Mouse (Mus musculus) liver, postnatal 0 days (tissue): ENCODE measurements around the gene Bud13. TPM values are rescaled to one million over a fixed set of nuclear protein-coding genes. Genes with fewer than 3 reads are reported as not detected.
"Not testable (repeated sequence)": the region's sequence is repeated elsewhere in the genome, so short reads cannot be mapped to it uniquely, and the experiment has no call there.

Experiments used
- ATAC-seq: fragments of 200-750 bp; cut with Nextera tagmentation; 2 replicates; pipeline ENCODE4 v1.8.0; 2017; ENCODE audit warnings: mild to moderate bottlenecking, moderate library complexity
- DNase-seq: peaks from one replicate; pipeline ENCODE4 v3.0.0-alpha.2; 2016
- H3K27ac ChIP-seq: fragments of 300-500 bp; sonication (generic); 2 replicates; pipeline ENCODE4 v1.5.1; 2014; ENCODE audit warnings: antibody characterized with exemption, moderate library complexity, mild to moderate bottlenecking, low read depth
- H3K27me3 ChIP-seq: fragments of 300-500 bp; sonication (generic); 2 replicates; pipeline ENCODE4 v1.6.1; 2014; ENCODE audit warnings: low read length, control low read depth, mixed read lengths; ENCODE audit not compliant: insufficient read depth
- H3K36me3 ChIP-seq: fragments of 300-500 bp; sonication (generic); replicated peaks from 2 replicates; pipeline ENCODE4 v1.6.1; 2014; ENCODE audit warnings: mild to moderate bottlenecking, control low read depth, low read length, moderate library complexity, mixed read lengths; ENCODE audit not compliant: insufficient read depth
- H3K4me1 ChIP-seq: fragments of 300-500 bp; sonication (generic); 2 replicates; pipeline ENCODE4 v1.6.1; 2014; ENCODE audit warnings: antibody characterized with exemption, mild to moderate bottlenecking, control low read depth; ENCODE audit not compliant: insufficient read depth
- H3K4me2 ChIP-seq: fragments of 300-500 bp; sonication (generic); 2 replicates; pipeline ENCODE4 v1.6.1; 2014; ENCODE audit warnings: low read depth, mild to moderate bottlenecking, low read length, moderate library complexity, mixed read lengths
- H3K4me3 ChIP-seq: fragments of 300-500 bp; sonication (generic); 2 replicates; pipeline ENCODE4 v1.5.1; 2014; ENCODE audit warnings: low read depth, low read length
- H3K9ac ChIP-seq: fragments of 300-500 bp; sonication (generic); replicated peaks from 2 replicates; pipeline ENCODE4 v1.6.1; 2014; ENCODE audit warnings: mild to moderate bottlenecking, moderate library complexity
- H3K9me3 ChIP-seq: fragments of 300-500 bp; sonication (generic); 2 replicates; pipeline ENCODE4 v1.6.1; 2016; ENCODE audit warnings: mild to moderate bottlenecking, control low read depth, low read length, mixed read lengths
- CTCF ChIP-seq: sonication (generic); IDR thresholded peaks from 2 replicates; pipeline ENCODE4 v1.5.1; 2016; ENCODE audit warnings: antibody characterized with exemption, low read depth
- EP300 ChIP-seq: IDR thresholded peaks from 2 replicates; pipeline ENCODE4 v1.6.1; 2016; ENCODE audit warnings: antibody characterized with exemption, low read depth, mild to moderate bottlenecking
- WGBS: fragments of 180-500 bp; shearing (Covaris S2); extraction: QIAGEN DNeasy Blood & Tissue Kit; methylation state at CpG from one replicate; pipeline ENCODE4 v1.1.7; 2014; ENCODE audit not compliant: insufficient replicate concordance; 5-methylcytosine and 5-hydroxymethylcytosine counted together
- polyA plus RNA-seq: library from polyadenylated mRNA; unstranded; fragments of >200 nt; fragmentation: Nextera tagmentation; extraction: Ambion mirVana; gene quantifications from 2 replicates; pipeline ENCODE4 v1.2.1, GENCODE M21; 2015

The Bud13 gene
- polyA plus RNA-seq, 1 experiment from 2014 or later = 4.0 TPM

DNA sequence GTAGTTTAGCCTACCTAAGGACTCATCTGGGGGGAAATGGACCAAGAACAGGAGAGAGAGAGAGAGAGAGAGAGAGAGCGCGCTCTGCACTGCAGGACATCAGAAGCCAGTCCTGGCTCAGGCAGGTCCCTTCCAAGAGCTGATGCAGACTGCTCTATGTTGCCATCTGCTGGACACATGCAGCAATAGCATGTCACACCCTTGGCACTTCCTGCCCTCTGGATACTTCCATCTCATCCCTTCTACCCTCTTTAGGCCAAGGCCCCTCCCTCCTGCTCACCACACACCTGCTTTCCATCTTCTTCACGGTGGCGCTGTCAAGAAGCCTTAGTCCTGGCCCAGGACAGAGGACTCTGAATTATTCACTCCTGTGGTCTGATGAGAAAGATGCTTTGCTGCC lies 31.7 kb downstream of the Bud13 start:
- Histone ChIP-seq H3K4me2 (no peak overlapping the region), H3K4me1 (no peaks in the 10 kb centered on the region), H3K27ac (no peak overlapping the region), H3K27me3 (no peaks in the 10 kb centered on the region), H3K9me3 (no peaks in the 10 kb centered on the region), H3K36me3 (no peaks in the 10 kb centered on the region), H3K4me3 (no peak overlapping the region), H3K9ac (no peak overlapping the region)
- no peak for TF ChIP-seq EP300
- TF ChIP-seq CTCF = peak; percentile 96
- 4% methylated on average over 4 of the region's 4 CpGs for WGBS
- no peak for ATAC-seq
- peak; percentile 74 for DNase-seq

DNA sequence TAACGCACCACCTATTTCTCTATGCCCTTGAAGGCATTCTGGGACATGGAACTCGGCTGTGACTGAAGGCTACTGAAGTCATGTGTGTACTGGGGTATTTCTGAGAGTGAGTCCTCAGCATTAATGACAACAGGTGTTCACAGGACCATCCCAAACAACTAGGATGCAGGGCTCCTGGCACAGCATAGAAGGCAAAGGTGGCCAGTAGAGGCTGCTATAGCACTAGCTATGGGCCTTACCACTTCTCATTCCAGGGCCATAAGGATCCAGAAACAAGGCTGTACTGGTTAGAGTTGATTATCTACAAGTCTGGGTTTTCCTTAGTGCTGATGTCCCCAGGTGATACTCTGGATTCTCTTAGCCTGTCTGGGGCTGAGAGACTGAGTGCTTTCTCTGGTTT lies 32.1 kb downstream of the Bud13 start:
- H3K4me3 ChIP-seq = no peak overlapping the region
- H3K9me3 ChIP-seq = no peaks in the 10 kb centered on the region
- no peak for DNase-seq
- H3K9ac ChIP-seq = no peak overlapping the region
- no peaks in the 10 kb centered on the region for H3K27me3 ChIP-seq
- WGBS = 42% methylated on average over 2 of the region's 2 CpGs
- no peak overlapping the region for H3K27ac ChIP-seq
- TF ChIP-seq CTCF (no peak), EP300 (no peak)
- H3K36me3 ChIP-seq = no peaks in the 10 kb centered on the region
- no peaks in the 10 kb centered on the region for H3K4me1 ChIP-seq
- ATAC-seq = no peak
- no peak overlapping the region for H3K4me2 ChIP-seq

DNA sequence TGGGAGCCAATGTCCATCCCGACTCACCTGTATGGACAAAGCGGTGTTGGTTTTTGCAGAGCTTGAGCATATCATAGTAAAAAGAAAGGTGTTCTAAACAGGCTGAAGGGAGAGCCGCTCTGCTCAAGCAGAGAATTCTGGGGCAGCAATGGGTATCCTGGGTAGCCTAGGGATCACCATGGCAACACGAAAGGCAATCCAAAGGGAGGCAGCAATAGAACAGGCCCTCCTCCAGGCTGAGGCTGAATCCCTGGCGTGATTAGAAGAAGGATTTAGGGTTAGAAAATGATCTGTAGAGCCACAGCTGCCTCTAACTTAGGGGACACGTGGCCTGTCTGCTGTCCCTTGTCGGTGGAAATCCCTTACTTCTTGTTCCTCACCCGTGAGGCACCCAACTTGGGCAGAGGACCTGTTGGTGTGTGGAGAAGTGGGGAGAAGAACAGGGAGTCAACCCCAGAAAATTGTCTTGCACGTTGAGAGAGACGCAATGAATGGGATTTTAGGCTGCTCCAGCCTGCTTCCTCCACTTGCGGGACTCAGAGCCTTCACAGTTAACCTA lies 33.1 kb downstream of the Bud13 start:
- no peak for ATAC-seq
- Histone ChIP-seq H3K4me3 (no peak overlapping the region), H3K9me3 (no peaks in the 10 kb centered on the region), H3K36me3 (no peaks in the 10 kb centered on the region), H3K27me3 (no peaks in the 10 kb centered on the region), H3K9ac (no peak overlapping the region), H3K27ac (no peak overlapping the region), H3K4me1 (no peaks in the 10 kb centered on the region), H3K4me2 (no peak overlapping the region)
- TF ChIP-seq CTCF = no peak
- no peak for TF ChIP-seq EP300
- WGBS = 57% methylated on average over 11 of the region's 11 CpGs
- DNase-seq = no peak

DNA sequence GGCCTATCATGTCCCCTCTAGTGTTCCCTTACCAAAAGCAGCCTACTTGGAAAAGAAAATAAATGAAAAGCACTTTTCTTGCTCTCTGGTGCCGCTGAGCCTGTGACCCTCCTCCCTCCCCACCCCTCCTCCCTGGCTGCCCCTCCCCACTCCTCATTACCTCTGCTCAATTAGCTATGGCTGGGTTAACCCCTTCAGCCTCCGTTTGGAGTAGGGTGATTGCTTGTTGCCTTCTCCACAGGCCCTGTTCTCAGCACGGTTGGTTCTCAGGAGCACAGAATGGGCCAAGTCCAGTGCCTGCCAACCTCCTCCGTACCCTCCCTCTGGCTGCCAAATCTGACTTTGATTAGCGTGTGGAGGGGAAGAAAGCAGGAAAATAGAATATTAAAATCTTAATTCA lies 33.6 kb downstream of the Bud13 start:
- TF ChIP-seq EP300 = no peak
- TF ChIP-seq CTCF = no peak
- WGBS = 53% methylated on average over 5 of the region's 5 CpGs
- ATAC-seq (no peak), DNase-seq (no peak)
- H3K27me3 ChIP-seq = no peaks in the 10 kb centered on the region
- no peak overlapping the region for H3K9ac ChIP-seq
- H3K4me1 ChIP-seq = no peaks in the 10 kb centered on the region
- H3K4me3 ChIP-seq = no peak overlapping the region
- no peak overlapping the region for H3K27ac ChIP-seq
- no peaks in the 10 kb centered on the region for H3K9me3 ChIP-seq
- H3K4me2 ChIP-seq = no peak overlapping the region
- H3K36me3 ChIP-seq = no peaks in the 10 kb centered on the region

DNA sequence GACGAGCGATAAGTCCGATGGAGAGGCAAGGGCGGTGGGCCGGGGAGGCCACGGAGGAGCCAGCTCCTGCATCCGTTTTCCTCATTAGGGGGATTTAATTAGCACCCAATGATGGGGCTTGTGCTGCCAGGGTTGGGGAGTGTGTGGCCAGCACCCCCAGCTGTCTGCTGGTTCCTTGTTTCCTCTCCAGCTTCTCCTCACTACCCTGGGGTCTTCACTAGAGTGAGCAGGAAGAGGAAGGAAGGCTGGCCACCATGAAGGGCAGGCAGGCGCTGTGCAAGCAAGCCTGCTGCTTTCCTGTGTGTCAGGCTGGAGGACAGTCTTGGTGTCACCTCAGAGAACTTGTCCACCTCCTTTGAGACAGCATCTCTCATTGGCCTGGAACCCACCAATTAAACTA lies 34.1 kb downstream of the Bud13 start:
- Histone ChIP-seq H3K9ac (no peak overlapping the region), H3K4me3 (no peak overlapping the region), H3K27me3 (no peaks in the 10 kb centered on the region), H3K4me2 (no peak overlapping the region), H3K9me3 (no peaks in the 10 kb centered on the region), H3K27ac (no peak overlapping the region), H3K36me3 (no peaks in the 10 kb centered on the region), H3K4me1 (no peaks in the 10 kb centered on the region)
- TF ChIP-seq EP300 = no peak
- no peak for DNase-seq
- ATAC-seq = no peak
- WGBS = 68% methylated on average over 8 of the region's 8 CpGs

GRCm38 (mm10) chr9:46317957-46318356 lies 35.1 kb downstream of the Bud13 start:
- TF ChIP-seq CTCF (peak; percentile 30), EP300 (no peak)
- ATAC-seq (no peak), DNase-seq (no peak)
- Histone ChIP-seq H3K4me2 (no peak overlapping the region), H3K4me1 (no peaks in the 10 kb centered on the region), H3K9me3 (no peaks in the 10 kb centered on the region), H3K27me3 (no peaks in the 10 kb centered on the region), H3K36me3 (no peaks in the 10 kb centered on the region), H3K27ac (no peak overlapping the region), H3K9ac (no peak overlapping the region), H3K4me3 (no peak overlapping the region)
- WGBS = 89% methylated on average over 3 of the region's 3 CpGs

DNA sequence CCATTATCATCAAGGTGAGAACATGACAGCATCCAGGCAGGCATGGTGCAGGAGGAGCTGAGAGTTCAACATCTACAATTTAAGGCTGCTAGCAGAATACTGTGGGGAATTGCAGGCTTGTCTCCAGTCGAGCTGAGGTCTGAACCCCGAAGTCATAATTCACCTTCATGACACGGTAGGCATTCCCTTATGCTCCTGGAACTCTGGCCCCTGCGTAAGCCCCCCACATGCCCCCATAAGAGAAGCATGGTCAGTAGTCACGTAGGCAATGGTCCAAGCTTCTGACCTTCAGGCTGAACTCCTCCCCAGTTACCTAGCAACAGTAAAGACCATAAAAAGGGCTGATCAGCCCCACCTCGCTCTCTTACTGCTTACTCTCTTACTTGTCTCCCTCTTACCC lies 37.1 kb downstream of the Bud13 start, which contains the start of gene 4931429L15Rik:
4931429L15Rik (minus strand) TSS at position 101 of the 400 bp plus-strand sequence.
- not testable (repeated sequence) for H3K27ac ChIP-seq, H3K4me3 ChIP-seq, H3K9ac ChIP-seq, H3K36me3 ChIP-seq, H3K9me3 ChIP-seq, H3K4me2 ChIP-seq, DNase-seq, H3K4me1 ChIP-seq, H3K27me3 ChIP-seq, ATAC-seq
- 74% methylated on average over 6 of the region's 6 CpGs for WGBS
